Mouse (Mus musculus) urinary bladder, postnatal 14 days (tissue): ENCODE results near the gene Irgc1.

ENCODE experiments used
- DNase-seq: peaks from one replicate; pipeline ENCODE4 v3.0.0; 2021; ENCODE audit warnings: low spot score

Gene Irgc1

GRCm38 (mm10) chr7:24472442-24472841, 20.3 kb upstream of the Irgc1 start:
- DNase-seq: no peak

GRCm38 (mm10) chr7:24470356-24470755, 18.3 kb upstream of the Irgc1 start:
- peak; percentile 25 for DNase-seq

- DNase-seq: no peak
Measured at GRCm38 (mm10) chr7:24469126-24469525, 17.0 kb upstream of the Irgc1 start.

GRCm38 (mm10) chr7:24467886-24468285, 15.8 kb upstream of the Irgc1 start:
- DNase-seq: no peak

GRCm38 (mm10) chr7:24466835-24467234, 14.7 kb upstream of the Irgc1 start:
- DNase-seq: no peak

- peak; percentile 71 for DNase-seq
Measured at GRCm38 (mm10) chr7:24462388-24463319, 10.6 kb upstream of the Irgc1 start, which contains the start of gene Plaur. Gene Plaur (plus strand): TSS chr7:24462484.

GRCm38 (mm10) chr7:24461376-24462051, 9.4 kb upstream of the Irgc1 start:
- DNase-seq: peak; percentile 47

- peak; percentile 64 for DNase-seq
Measured at GRCm38 (mm10) chr7:24459843-24460242, 7.7 kb upstream of the Irgc1 start.

- DNase-seq: peak; percentile 62
Measured at GRCm38 (mm10) chr7:24459440-24459839, 7.3 kb upstream of the Irgc1 start.

GRCm38 (mm10) chr7:24457726-24458370, 5.8 kb upstream of the Irgc1 start:
- no peak for DNase-seq

GRCm38 (mm10) chr7:24455726-24456125, 3.6 kb upstream of the Irgc1 start:
- DNase-seq: no peak

- no peak for DNase-seq
Measured at GRCm38 (mm10) chr7:24454199-24454598, 2.1 kb upstream of the Irgc1 start.

- DNase-seq: no peak
Measured at GRCm38 (mm10) chr7:24450585-24451017, 1.5 kb downstream of the Irgc1 start.

- DNase-seq: peak; percentile 36
Measured at GRCm38 (mm10) chr7:24448782-24449517, 3.1 kb downstream of the Irgc1 start.

GRCm38 (mm10) chr7:24446697-24447340, 5.3 kb downstream of the Irgc1 start:
- DNase-seq: no peak

GRCm38 (mm10) chr7:24445266-24445926, 6.7 kb downstream of the Irgc1 start:
- DNase-seq: no peak

GRCm38 (mm10) chr7:24442313-24442712, 9.8 kb downstream of the Irgc1 start:
- DNase-seq: no peak

- peak; percentile 80 for DNase-seq
Measured at GRCm38 (mm10) chr7:24441785-24442184, 10.3 kb downstream of the Irgc1 start.

- no peak for DNase-seq
Measured at GRCm38 (mm10) chr7:24439891-24440290, 12.2 kb downstream of the Irgc1 start.

- DNase-seq: no peak
Measured at GRCm38 (mm10) chr7:24439191-24439590, 12.9 kb downstream of the Irgc1 start.

GRCm38 (mm10) chr7:24437981-24438380, 14.1 kb downstream of the Irgc1 start:
- peak; percentile 36 for DNase-seq
